Mouse (Mus musculus): ENCODE measurements around the gene Gm12800. TPM values are rescaled to one million over a fixed set of nuclear protein-coding genes. Genes with fewer than 3 reads are reported as not detected.

The Gm12800 gene
- polyA plus RNA-seq (2017; shearing (Covaris generic)), result not detected

GRCm38 (mm10) chr4:101908821-101909220 lies at the start of gene Gm12800:
Gene Gm12800, plus strand, starts transcription at chr4:101909121.

DNA sequence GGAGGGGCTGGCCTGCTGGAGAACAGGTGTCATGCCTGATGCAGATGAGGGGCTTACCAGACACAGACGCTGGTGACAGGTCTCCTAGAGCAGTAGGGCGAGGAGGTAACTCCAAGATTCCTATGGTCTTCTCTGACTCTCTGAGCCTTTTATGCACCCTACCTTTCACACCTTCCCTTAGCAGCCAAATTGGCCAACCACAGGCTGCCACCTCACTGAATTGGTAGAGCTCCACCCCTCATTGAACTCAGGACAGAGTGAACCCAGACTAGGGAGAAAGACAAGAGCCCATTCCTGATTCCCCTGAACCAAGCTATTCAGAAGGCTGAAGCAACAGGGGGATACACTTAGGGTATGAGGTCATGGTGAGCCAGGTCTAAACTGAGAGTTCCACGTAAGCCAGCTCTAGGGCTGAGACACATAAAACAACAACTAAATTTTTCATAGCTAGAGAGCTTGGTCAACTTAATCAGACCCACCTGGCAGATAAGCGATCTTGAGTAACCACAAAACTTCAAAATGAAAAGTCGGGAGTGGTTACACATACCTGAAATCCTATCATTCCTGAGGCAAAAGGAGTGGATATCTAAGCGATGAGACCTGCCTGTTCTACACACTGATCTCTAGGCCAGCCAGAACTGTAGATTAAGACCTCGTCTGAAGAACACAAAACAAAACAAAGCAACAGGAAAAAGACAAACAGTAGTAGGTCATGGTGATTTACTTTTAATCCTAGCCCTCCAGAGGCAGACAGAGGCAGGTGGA lies 15.1 kb upstream of the Gm12800 start, which contains the start of gene C130073F10Rik:
C130073F10Rik (minus strand) TSS at position 134 of the 765 bp plus-strand sequence.

DNA sequence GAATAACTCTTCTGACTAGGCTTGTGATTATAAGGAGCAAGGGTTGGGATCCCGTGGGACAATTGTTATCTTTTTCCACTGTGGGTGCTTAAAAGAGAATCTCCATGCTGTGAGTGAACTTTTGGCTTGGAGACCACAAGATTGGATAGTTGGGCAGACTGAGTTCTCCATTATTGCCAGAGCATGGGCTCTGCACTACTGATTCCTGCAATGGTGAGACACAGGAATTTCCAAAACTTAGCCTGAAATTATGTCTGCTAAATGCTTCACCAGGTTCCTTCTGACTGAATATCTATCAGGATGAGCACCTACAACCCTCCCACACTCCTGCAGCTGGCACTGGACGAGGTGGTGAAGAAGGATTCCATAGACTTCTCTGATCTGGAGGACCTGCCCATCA lies 31.2 kb downstream of the Gm12800 start, which contains the start of gene Gm12794:
Gm12794 (plus strand) TSS at position 301 of the 400 bp plus-strand sequence.

Other genes starting within 250 kb of the Gm12800 start
- gene Lepr, start 191.7 kb upstream of the Gm12800 start, polyA plus RNA-seq (2017; shearing (Covaris generic)), result 0.55 TPM
- gene B020004J07Rik, start 65.1 kb upstream of the Gm12800 start, polyA plus RNA-seq (2017; shearing (Covaris generic)), result not detected
- 0.43 TPM for gene C130073F10Rik, start 15.3 kb upstream of the Gm12800 start, polyA plus RNA-seq (2017; shearing (Covaris generic))
- gene Gm12794, start 31.3 kb downstream of the Gm12800 start, polyA plus RNA-seq (2017; shearing (Covaris generic)), result not detected
- gene Gm12790, start 71.9 kb downstream of the Gm12800 start, polyA plus RNA-seq (2017; shearing (Covaris generic)), result not detected
- not detected for gene Gm12789, start 77.5 kb downstream of the Gm12800 start, polyA plus RNA-seq (2017; shearing (Covaris generic))
- gene Pde4b, start 178.4 kb downstream of the Gm12800 start, polyA plus RNA-seq (2017; shearing (Covaris generic)), result 133 TPM

All from effector memory CD4-positive, alpha-beta T cell, adult 7 months (primary cell).